Mouse (Mus musculus) liver, adult 2 months (tissue): Measurements from ENCODE around the gene Rab30. TPM values are rescaled to one million over a fixed set of nuclear protein-coding genes. Genes with fewer than 3 reads are reported as not detected.

ENCODE experiments used
- DNase-seq: peaks from one replicate; pipeline ENCODE4 v3.0.0-alpha.2; 2011; ENCODE audit warnings: low read depth, low spot score; ENCODE audit errors: extremely low read depth
- H3K27ac ChIP-seq: fragments of 200-500 bp; replicated peaks from 2 replicates; pipeline ENCODE4 v1.5.1; 2012; ENCODE audit warnings: low read depth, mild to moderate bottlenecking, control low read depth, inconsistent platforms, low read length; ENCODE audit not compliant: insufficient read depth
- H3K27me3 ChIP-seq: fragments of 200-500 bp; 2 replicates; pipeline ENCODE4 v1.6.1; 2012; ENCODE audit warnings: mild to moderate bottlenecking, moderate library complexity, low read length, inconsistent platforms; ENCODE audit not compliant: control insufficient read depth, insufficient read depth
- H3K36me3 ChIP-seq: fragments of 200-500 bp; 2 replicates; pipeline ENCODE4 v1.6.1; 2012; ENCODE audit warnings: low read length, inconsistent platforms; ENCODE audit not compliant: control insufficient read depth, insufficient read depth
- H3K4me1 ChIP-seq: fragments of 200-500 bp; 2 replicates; pipeline ENCODE4 v1.6.1; 2011; ENCODE audit warnings: low read length; ENCODE audit not compliant: control insufficient read depth, insufficient read depth
- H3K4me3 ChIP-seq: fragments of 200-500 bp; 2 replicates; pipeline ENCODE4 v1.5.1; 2011; ENCODE audit warnings: low read depth, mild to moderate bottlenecking, control low read depth, low read length, moderate library complexity; ENCODE audit not compliant: insufficient read depth
- H3K79me2 ChIP-seq: fragments of 200-500 bp; 2 replicates; pipeline ENCODE4 v1.6.1; 2012; ENCODE audit warnings: inconsistent platforms, mild to moderate bottlenecking, low read length, moderate library complexity; ENCODE audit not compliant: control insufficient read depth, insufficient read depth
- H3K9ac ChIP-seq: fragments of 200-500 bp; 2 replicates; pipeline ENCODE4 v1.6.1; 2012; ENCODE audit warnings: low read depth, mild to moderate bottlenecking, control low read depth, inconsistent platforms, low read length
- CTCF ChIP-seq: fragments of 200-500 bp; IDR thresholded peaks from 2 replicates; pipeline ENCODE4 v1.5.1; 2011; ENCODE audit warnings: low read depth, low read length, control low read depth
- POLR2A ChIP-seq: fragments of 200-500 bp; IDR thresholded peaks from 2 replicates; pipeline ENCODE4 v1.6.1; 2011; ENCODE audit warnings: low read length, control low read depth; ENCODE audit not compliant: insufficient read depth; ENCODE audit errors: extremely low read depth
- WGBS: fragments of 180-500 bp; shearing (Covaris S2); methylation state at CpG from one replicate; pipeline ENCODE4 v1.1.7; 2018; 5-methylcytosine and 5-hydroxymethylcytosine counted together
- polyA plus RNA-seq: library from polyadenylated mRNA; depleted of rRNA; stranded (reverse); fragments of >200 nt; gene quantifications from 2 replicates; pipeline ENCODE4 v1.2.3, GENCODE M21; 2012
- total RNA-seq: library from RNA; depleted of rRNA; stranded (reverse); fragments of >200 nt; gene quantifications from 2 replicates; pipeline ENCODE4 v1.2.3, GENCODE M21; 2014

Gene Rab30
- total and polyA plus RNA-seq, 2 experiments, result 2.9 to 12.1 TPM

- 92% methylated on average over 5 of the region's 5 CpGs for WGBS
- TF ChIP-seq CTCF (no peak), POLR2A (no peak)
These were observed 54.3 kb downstream of the Rab30 start for GRCm38 (mm10) chr7:92795749-92796148.

GRCm38 (mm10) chr7:92796813-92797212 is 55.4 kb downstream of the Rab30 start:
- no peak for DNase-seq
- no peaks in the 10 kb centered on the region for H3K36me3 ChIP-seq
- H3K4me3 ChIP-seq, result no peak overlapping the region
- H3K27me3 ChIP-seq, result no peaks in the 10 kb centered on the region
- H3K4me1 ChIP-seq, result no peaks in the 10 kb centered on the region
- WGBS, result 85% methylated on average over 8 of the region's 8 CpGs
- no peak overlapping the region for H3K27ac ChIP-seq
- no peak overlapping the region for H3K9ac ChIP-seq
- TF ChIP-seq CTCF (no peak), POLR2A (no peak)
- H3K79me2 ChIP-seq, result no peaks in the 10 kb centered on the region

More at GRCm38 (mm10) chr7:92795749-92796148, 54.3 kb downstream of the Rab30 start:
- no peak overlapping the region for H3K9ac ChIP-seq
- DNase-seq, result no peak
- no peak overlapping the region for H3K4me3 ChIP-seq
- no peak overlapping the region for H3K27ac ChIP-seq
- H3K79me2 ChIP-seq, result no peaks in the 10 kb centered on the region
- H3K27me3 ChIP-seq, result no peaks in the 10 kb centered on the region
- H3K36me3 ChIP-seq, result no peaks in the 10 kb centered on the region
- H3K4me1 ChIP-seq, result no peaks in the 10 kb centered on the region

- WGBS, result 81% methylated on average over 10 of the region's 10 CpGs
- H3K9ac ChIP-seq, result no peak overlapping the region
- no peaks in the 10 kb centered on the region for H3K79me2 ChIP-seq
- H3K27me3 ChIP-seq, result no peaks in the 10 kb centered on the region
- no peak overlapping the region for H3K4me3 ChIP-seq
- H3K4me1 ChIP-seq, result no peaks in the 10 kb centered on the region
- no peaks in the 10 kb centered on the region for H3K36me3 ChIP-seq
- TF ChIP-seq POLR2A, result no peak
- DNase-seq, result no peak
- H3K27ac ChIP-seq, result no peak overlapping the region
These were observed 58.5 kb downstream of the Rab30 start for GRCm38 (mm10) chr7:92799665-92800595.

- TF ChIP-seq CTCF, result no peak
- TF ChIP-seq POLR2A, result no peak
- 93% methylated on average over 4 of the region's 4 CpGs for WGBS
- Histone ChIP-seq H3K27me3 (no peaks in the 10 kb centered on the region), H3K4me3 (no peak overlapping the region), H3K9ac (no peak overlapping the region), H3K79me2 (no peaks in the 10 kb centered on the region), H3K27ac (no peak overlapping the region), H3K36me3 (no peaks in the 10 kb centered on the region), H3K4me1 (no peaks in the 10 kb centered on the region)
- no peak for DNase-seq
These were observed 60.8 kb downstream of the Rab30 start for GRCm38 (mm10) chr7:92802158-92802557.

- H3K27me3 ChIP-seq, result no peaks in the 10 kb centered on the region
- no peaks in the 10 kb centered on the region for H3K79me2 ChIP-seq
- H3K4me3 ChIP-seq, result no peak overlapping the region
- no peak overlapping the region for H3K27ac ChIP-seq
- WGBS, result 100% methylated on average over 1 of the region's 1 CpGs
- no peak for DNase-seq
- no peak for TF ChIP-seq CTCF
- H3K9ac ChIP-seq, result no peak overlapping the region
- no peaks in the 10 kb centered on the region for H3K4me1 ChIP-seq
- H3K36me3 ChIP-seq, result no peaks in the 10 kb centered on the region
These were observed 61.8 kb downstream of the Rab30 start for GRCm38 (mm10) chr7:92803191-92803590.

GRCm38 (mm10) chr7:92804919-92805668 is 63.7 kb downstream of the Rab30 start:
- 95% methylated on average over 9 of the region's 9 CpGs for WGBS
- H3K27ac ChIP-seq, result no peak overlapping the region
- H3K4me3 ChIP-seq, result no peak overlapping the region
- H3K4me1 ChIP-seq, result no peaks in the 10 kb centered on the region
- H3K27me3 ChIP-seq, result no peaks in the 10 kb centered on the region
- no peak for TF ChIP-seq CTCF
- TF ChIP-seq POLR2A, result no peak
- no peak overlapping the region for H3K9ac ChIP-seq
- no peak for DNase-seq
- H3K36me3 ChIP-seq, result no peaks in the 10 kb centered on the region
- no peaks in the 10 kb centered on the region for H3K79me2 ChIP-seq
